Mouse (Mus musculus): ENCODE results near the gene Sgo1.

Sgo1 gene

GRCm38 (mm10) chr17:53650251-53650661, 38.9 kb downstream of the Sgo1 start:
- DNase-seq (ENCODE audit: low read depth): no peak

- DNase-seq (ENCODE audit: low read depth): no peak
These were observed 45.8 kb downstream of the Sgo1 start for GRCm38 (mm10) chr17:53643360-53643759.

- DNase-seq (ENCODE audit: low read depth): no peak
These were observed 57.8 kb downstream of the Sgo1 start for GRCm38 (mm10) chr17:53631344-53631743.

- no peak for DNase-seq (ENCODE audit: low read depth)
These were observed 61.0 kb downstream of the Sgo1 start for GRCm38 (mm10) chr17:53628131-53628530.

- DNase-seq (ENCODE audit: low read depth): no peak
These were observed 61.6 kb downstream of the Sgo1 start for GRCm38 (mm10) chr17:53627497-53627896.

GRCm38 (mm10) chr17:53626160-53626559, 63.0 kb downstream of the Sgo1 start:
- no peak for DNase-seq (ENCODE audit: low read depth)
